Mouse (Mus musculus) heart, postnatal 4 days (tissue): ENCODE data around the gene H2-Q2. TPM values are rescaled to one million over a fixed set of nuclear protein-coding genes. Genes with fewer than 3 reads are reported as not detected.
A peak's percentile ranks its signal among the peaks of the same experiment; 100 is the strongest.
"Not testable (repeated sequence)": the region's sequence is repeated elsewhere in the genome, so short reads cannot be mapped to it uniquely, and the experiment has no call there.

ENCODE experiments used
- DNase-seq: peaks from one replicate; pipeline ENCODE4 v3.0.0; 2021
- total RNA-seq, 2 experiments: library from RNA; stranded (reverse); gene quantifications; 2 replicates each; pipeline ENCODE4 v1.2.3; 2021

H2-Q2 gene
- under 1 TPM; 0.64 to 0.77 TPM for total RNA-seq

- DNase-seq = no peak
These were observed at the start of gene H2-Q2 for GRCm38 (mm10) chr17:35342071-35342671. Gene H2-Q2, plus strand, starts transcription at chr17:35342242.

- peak; percentile 76 for DNase-seq
These were observed 46.2 kb upstream of the H2-Q2 start for GRCm38 (mm10) chr17:35295796-35296195.

GRCm38 (mm10) chr17:35300261-35300945, 41.6 kb upstream of the H2-Q2 start:
- not testable (repeated sequence) for DNase-seq

GRCm38 (mm10) chr17:35301645-35302258, 40.3 kb upstream of the H2-Q2 start:
- peak; percentile 94 for DNase-seq

- no peak for DNase-seq
These were observed 38.8 kb upstream of the H2-Q2 start for GRCm38 (mm10) chr17:35303271-35303670.

- DNase-seq = no peak
These were observed 38.2 kb upstream of the H2-Q2 start for GRCm38 (mm10) chr17:35303756-35304350.

- no peak for DNase-seq
These were observed 37.6 kb upstream of the H2-Q2 start for GRCm38 (mm10) chr17:35304478-35304877.

- not testable (repeated sequence) for DNase-seq
These were observed 37.1 kb upstream of the H2-Q2 start for GRCm38 (mm10) chr17:35304921-35305320.

- no peak for DNase-seq
These were observed 23.4 kb upstream of the H2-Q2 start for GRCm38 (mm10) chr17:35318671-35319070.

GRCm38 (mm10) chr17:35320327-35321081, 21.5 kb upstream of the H2-Q2 start, which contains the start of gene H2-Q1:
Gene H2-Q1, plus strand, starts transcription at chr17:35320405.
- no peak for DNase-seq

- DNase-seq = not testable (repeated sequence)
These were observed 16.9 kb upstream of the H2-Q2 start for GRCm38 (mm10) chr17:35325124-35325523.

- not testable (repeated sequence) for DNase-seq
These were observed 16.0 kb upstream of the H2-Q2 start for GRCm38 (mm10) chr17:35326000-35326399.

GRCm38 (mm10) chr17:35329714-35330113, 12.3 kb upstream of the H2-Q2 start:
- peak; percentile 0 for DNase-seq

GRCm38 (mm10) chr17:35331546-35331945, 10.5 kb upstream of the H2-Q2 start:
- not testable (repeated sequence) for DNase-seq

- DNase-seq = no peak
These were observed 852 bp downstream of the H2-Q2 start for GRCm38 (mm10) chr17:35342711-35343476.

- DNase-seq = not testable (repeated sequence)
These were observed 5.6 kb downstream of the H2-Q2 start for GRCm38 (mm10) chr17:35347659-35348058.

GRCm38 (mm10) chr17:35353275-35353674, 11.2 kb downstream of the H2-Q2 start:
- not testable (repeated sequence) for DNase-seq

GRCm38 (mm10) chr17:35354071-35354470, 12.0 kb downstream of the H2-Q2 start:
- DNase-seq = no peak

GRCm38 (mm10) chr17:35357086-35357485, 15.0 kb downstream of the H2-Q2 start:
- no peak for DNase-seq

GRCm38 (mm10) chr17:35358763-35359469, 16.9 kb downstream of the H2-Q2 start:
- no peak for DNase-seq

- DNase-seq = no peak
These were observed 17.4 kb downstream of the H2-Q2 start for GRCm38 (mm10) chr17:35359470-35359862.
